Mouse (Mus musculus) kidney, postnatal 25 days (tissue): Measurements from ENCODE around the gene Pnpla6.
"Not testable (repeated sequence)": the region's sequence is repeated elsewhere in the genome, so short reads cannot be mapped to it uniquely, and the experiment has no call there.

ENCODE experiments used
- DNase-seq, 2 experiments: peaks; one replicate each; pipeline ENCODE4 v3.0.0; 2021; ENCODE audit warnings: mixed read lengths in 2 of 2

The Pnpla6 gene

GRCm38 (mm10) chr8:3579390-3580364, 64.5 kb downstream of the Pnpla6 start:
- DNase-seq, result no peak

GRCm38 (mm10) chr8:3581961-3582360, 66.8 kb downstream of the Pnpla6 start:
- DNase-seq, result not testable (repeated sequence)

DNA sequence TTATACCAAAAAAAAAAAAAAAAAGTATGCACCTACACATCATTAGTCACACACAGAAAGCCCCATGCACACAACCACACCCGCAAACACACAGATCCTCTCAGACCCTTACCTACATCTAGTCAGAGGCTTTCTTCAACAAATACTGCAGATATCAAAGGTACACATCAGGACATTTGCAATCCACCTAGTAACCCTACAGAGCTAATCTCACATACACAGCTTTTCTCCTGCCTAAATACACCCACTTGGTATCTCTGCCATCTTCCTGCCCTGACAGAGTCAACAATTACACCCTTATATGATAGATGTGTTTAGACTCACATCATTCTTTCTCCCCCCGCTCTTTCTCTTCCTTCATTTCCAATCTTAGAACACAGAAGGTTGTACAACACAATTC, 71.3 kb downstream of the Pnpla6 start:
- DNase-seq, result no peak

DNA sequence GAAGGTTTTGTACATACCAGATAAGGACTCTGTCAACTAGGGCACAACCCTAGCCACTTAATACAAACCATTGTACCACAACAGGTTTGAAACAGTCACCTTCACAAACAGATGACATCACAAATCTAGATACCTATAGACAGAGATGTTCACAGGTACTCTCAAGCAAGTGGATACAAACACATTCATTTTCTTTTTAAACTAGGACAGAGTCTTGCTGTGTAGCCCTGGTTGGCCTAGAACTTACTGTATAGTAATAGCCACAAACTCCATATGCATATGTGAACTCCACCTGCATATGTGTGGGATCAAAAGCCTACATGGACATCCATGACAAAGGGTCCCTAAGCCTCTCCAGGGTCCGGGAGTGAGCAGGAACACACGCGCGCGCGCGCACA, 71.8 kb downstream of the Pnpla6 start, which contains the start of gene Camsap3:
Gene Camsap3, plus strand, starts transcription at position 301 of the 398 bp plus-strand sequence.
- DNase-seq, result no peak

DNA sequence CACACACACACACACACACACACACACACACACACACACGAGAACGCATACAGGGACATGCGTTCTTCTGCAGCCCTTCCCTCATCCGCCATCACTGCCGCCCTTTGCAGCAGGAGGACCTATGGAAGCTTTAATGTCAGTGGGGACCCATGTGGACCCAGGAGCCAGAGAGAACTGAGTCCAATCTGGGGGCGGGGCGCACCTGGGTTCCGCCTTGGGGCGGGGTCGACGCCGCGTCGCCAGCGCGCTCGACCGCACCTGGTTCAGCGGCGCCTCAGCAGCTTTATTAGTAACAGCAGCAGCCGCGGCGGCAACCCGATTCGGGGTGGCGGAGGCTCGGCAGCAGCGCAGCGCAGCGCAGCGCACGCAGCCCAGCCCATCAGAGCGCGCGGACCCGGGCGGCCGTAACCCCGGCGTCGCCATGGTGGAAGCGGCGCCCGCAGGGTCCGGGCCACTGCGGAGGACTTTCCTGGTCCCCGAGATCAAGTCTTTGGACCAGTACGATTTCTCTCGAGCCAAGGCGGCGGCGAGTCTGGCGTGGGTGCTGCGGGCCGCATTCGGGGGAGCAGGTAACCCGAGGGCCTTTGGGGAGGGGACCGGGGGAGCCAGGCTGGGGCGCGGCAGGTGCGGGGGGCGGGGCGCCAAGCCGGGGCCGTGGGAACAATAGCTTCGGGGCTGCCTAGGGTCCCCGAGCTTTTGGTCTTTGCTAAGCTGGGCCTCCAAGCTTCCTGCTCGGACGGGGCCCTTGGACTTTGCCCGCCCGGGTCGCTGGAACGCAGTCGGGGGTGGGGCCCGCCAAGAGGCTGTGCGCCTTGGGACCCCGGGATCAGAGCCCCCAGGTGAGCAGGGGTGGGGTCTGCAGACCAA, 72.4 kb downstream of the Pnpla6 start:
- DNase-seq, result peak; percentile 86 to 91

- DNase-seq, result no peak
Measured at GRCm38 (mm10) chr8:3588258-3588633, 73.1 kb downstream of the Pnpla6 start.

DNA sequence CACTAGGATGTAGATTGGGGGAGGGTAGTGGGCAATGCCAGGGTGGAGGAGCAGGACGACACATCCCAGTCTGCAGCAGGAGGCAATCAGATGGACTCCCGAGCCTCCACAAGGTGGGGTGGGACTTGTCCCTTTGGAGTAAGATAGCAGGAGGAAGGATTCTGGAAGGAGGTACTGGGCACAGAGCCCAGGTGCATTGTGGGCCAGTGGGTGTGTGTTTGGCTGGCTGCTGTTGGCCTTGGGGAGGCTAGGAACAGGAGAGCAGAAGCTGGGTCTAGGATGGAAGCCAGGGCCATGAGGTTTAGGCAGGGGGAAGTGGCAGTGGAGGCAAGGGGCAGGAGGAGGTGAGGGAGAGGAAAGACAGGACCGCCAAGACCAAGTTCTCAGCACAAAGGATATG, 78.3 kb downstream of the Pnpla6 start:
- peak; percentile 40 to 61 for DNase-seq
